Mouse (Mus musculus): ENCODE data around the gene Nek8. TPM values are rescaled to one million over a fixed set of nuclear protein-coding genes. Genes with fewer than 3 reads are reported as not detected.
"Not testable (repeated sequence)": the region's sequence is repeated elsewhere in the genome, so short reads cannot be mapped to it uniquely, and the experiment has no call there.

Gene Nek8
- polyA plus RNA-seq, 1 experiment from 2014 or later, result 12.7 TPM

- H3K4me3 ChIP-seq; H3K9me3 ChIP-seq; ATAC-seq (ENCODE audit: extremely low read depth, insufficient number of reproducible peaks, low FRiP score, low TSS enrichment); H3K9ac ChIP-seq; H3K4me2 ChIP-seq; H3K27me3 ChIP-seq (replicated peaks); H3K27ac ChIP-seq (replicated peaks); H3K36me3 ChIP-seq: not testable (repeated sequence)
- H3K4me1 ChIP-seq, result peaks cover 57% of the 10 kb centered on the region
- WGBS, result 89% methylated on average over 7 of the region's 7 CpGs
Observed at GRCm38 (mm10) chr11:78135314-78135713, 41.2 kb downstream of the Nek8 start.

- Histone ChIP-seq H3K27ac (replicated peaks) (no peak overlapping the region), H3K4me2 (no peak overlapping the region), H3K27me3 (replicated peaks) (no peaks in the 10 kb centered on the region), H3K9ac (no peak overlapping the region), H3K4me3 (no peak overlapping the region), H3K36me3 (peaks cover 9% of the 10 kb centered on the region; the same call in 1 of the 2 replicates), H3K9me3 (no peaks in the 10 kb centered on the region), H3K4me1 (peaks cover 56% of the 10 kb centered on the region)
- no peak for ATAC-seq (ENCODE audit: extremely low read depth, insufficient number of reproducible peaks, low FRiP score, low TSS enrichment)
- 79% methylated on average over 3 of the region's 3 CpGs for WGBS
Observed at GRCm38 (mm10) chr11:78134344-78134743, 42.1 kb downstream of the Nek8 start.

- no peak overlapping the region for H3K4me2 ChIP-seq
- H3K9ac ChIP-seq, result no peak overlapping the region
- no peak overlapping the region for H3K27ac ChIP-seq (replicated peaks)
- 82% methylated on average over 6 of the region's 6 CpGs for WGBS
- H3K4me3 ChIP-seq, result no peak overlapping the region
- peaks cover 57% of the 10 kb centered on the region for H3K4me1 ChIP-seq
- no peak for ATAC-seq (ENCODE audit: extremely low read depth, insufficient number of reproducible peaks, low FRiP score, low TSS enrichment)
- peaks cover 9% of the 10 kb centered on the region; the same call in 1 of the 2 replicates for H3K36me3 ChIP-seq
- H3K9me3 ChIP-seq, result no peaks in the 10 kb centered on the region
- H3K27me3 ChIP-seq (replicated peaks), result no peaks in the 10 kb centered on the region
Observed at GRCm38 (mm10) chr11:78133915-78134314, 42.6 kb downstream of the Nek8 start.

GRCm38 (mm10) chr11:78129458-78129857 is 47.0 kb downstream of the Nek8 start:
- no peak for ATAC-seq (ENCODE audit: extremely low read depth, insufficient number of reproducible peaks, low FRiP score, low TSS enrichment)
- peaks cover 54% of the 10 kb centered on the region for H3K4me1 ChIP-seq
- H3K9ac ChIP-seq, result no peak overlapping the region
- no peak overlapping the region for H3K4me3 ChIP-seq
- H3K4me2 ChIP-seq, result no peak overlapping the region
- 54% methylated on average over 8 of the region's 8 CpGs for WGBS
- no peaks in the 10 kb centered on the region for H3K27me3 ChIP-seq (replicated peaks)
- H3K36me3 ChIP-seq, result peaks cover 9% of the 10 kb centered on the region; the same call in 1 of the 2 replicates
- no peak overlapping the region for H3K27ac ChIP-seq (replicated peaks)
- H3K9me3 ChIP-seq, result no peaks in the 10 kb centered on the region

- no peak for ATAC-seq (ENCODE audit: extremely low read depth, insufficient number of reproducible peaks, low FRiP score, low TSS enrichment)
- Histone ChIP-seq H3K9ac (no peak overlapping the region), H3K36me3 (peaks cover 4% of the 10 kb centered on the region; the same call in 1 of the 2 replicates), H3K9me3 (no peaks in the 10 kb centered on the region), H3K4me3 (no peak overlapping the region), H3K27ac (replicated peaks) (no peak overlapping the region), H3K4me1 (peaks cover 42% of the 10 kb centered on the region), H3K4me2 (no peak overlapping the region), H3K27me3 (replicated peaks) (no peaks in the 10 kb centered on the region)
- 72% methylated on average over 4 of the region's 4 CpGs for WGBS
Observed at GRCm38 (mm10) chr11:78126739-78127138, 49.7 kb downstream of the Nek8 start.

GRCm38 (mm10) chr11:78125691-78126090 is 50.8 kb downstream of the Nek8 start:
- 73% methylated on average over 6 of the region's 6 CpGs for WGBS
- H3K27me3 ChIP-seq (replicated peaks), result no peaks in the 10 kb centered on the region
- no peaks in the 10 kb centered on the region for H3K9me3 ChIP-seq
- ATAC-seq (ENCODE audit: extremely low read depth, insufficient number of reproducible peaks, low FRiP score, low TSS enrichment), result no peak
- no peaks in the 10 kb centered on the region for H3K36me3 ChIP-seq
- H3K9ac ChIP-seq, result no peak overlapping the region
- H3K27ac ChIP-seq (replicated peaks), result 0 out of 2 replicates have a peak overlapping the region, but pooled peaks have one; percentile 28
- no peak overlapping the region for H3K4me2 ChIP-seq
- H3K4me3 ChIP-seq, result no peak overlapping the region
- H3K4me1 ChIP-seq, result peaks cover 52% of the 10 kb centered on the region

GRCm38 (mm10) chr11:78123782-78124181 is 52.7 kb downstream of the Nek8 start:
- Histone ChIP-seq H3K27ac (replicated peaks) (no peak overlapping the region), H3K4me3 (no peak overlapping the region), H3K36me3 (no peaks in the 10 kb centered on the region), H3K9me3 (no peaks in the 10 kb centered on the region), H3K9ac (no peak overlapping the region), H3K4me1 (peaks cover 62% of the 10 kb centered on the region), H3K4me2 (no peak overlapping the region), H3K27me3 (replicated peaks) (no peaks in the 10 kb centered on the region)
- ATAC-seq (ENCODE audit: extremely low read depth, insufficient number of reproducible peaks, low FRiP score, low TSS enrichment), result no peak

GRCm38 (mm10) chr11:78122815-78123214 is 53.7 kb downstream of the Nek8 start:
- no peak overlapping the region for H3K27ac ChIP-seq (replicated peaks)
- H3K36me3 ChIP-seq, result no peaks in the 10 kb centered on the region
- no peaks in the 10 kb centered on the region for H3K27me3 ChIP-seq (replicated peaks)
- H3K4me1 ChIP-seq, result peaks cover 60% of the 10 kb centered on the region
- no peak overlapping the region for H3K4me2 ChIP-seq
- H3K9ac ChIP-seq, result no peak overlapping the region
- H3K4me3 ChIP-seq, result no peak overlapping the region
- ATAC-seq (ENCODE audit: extremely low read depth, insufficient number of reproducible peaks, low FRiP score, low TSS enrichment), result no peak
- WGBS, result 68% methylated on average over 4 of the region's 4 CpGs
- no peaks in the 10 kb centered on the region for H3K9me3 ChIP-seq

- Histone ChIP-seq H3K27me3 (replicated peaks) (no peaks in the 10 kb centered on the region), H3K4me2 (no peak overlapping the region), H3K4me1 (peaks cover 72% of the 10 kb centered on the region), H3K9ac (no peak overlapping the region), H3K4me3 (no peak overlapping the region), H3K9me3 (no peaks in the 10 kb centered on the region), H3K27ac (replicated peaks) (peak overlapping the region; percentile 36), H3K36me3 (no peaks in the 10 kb centered on the region)
- 59% methylated on average over 5 of the region's 5 CpGs for WGBS
- no peak for ATAC-seq (ENCODE audit: extremely low read depth, insufficient number of reproducible peaks, low FRiP score, low TSS enrichment)
Observed at GRCm38 (mm10) chr11:78121176-78121575, 55.3 kb downstream of the Nek8 start.

GRCm38 (mm10) chr11:78119898-78120297 is 56.6 kb downstream of the Nek8 start:
- no peaks in the 10 kb centered on the region for H3K36me3 ChIP-seq
- no peak for ATAC-seq (ENCODE audit: extremely low read depth, insufficient number of reproducible peaks, low FRiP score, low TSS enrichment)
- H3K27me3 ChIP-seq (replicated peaks), result no peaks in the 10 kb centered on the region
- H3K4me2 ChIP-seq, result no peak overlapping the region
- 0 out of 2 replicates have a peak overlapping the region, but pooled peaks have one; percentile 24 for H3K27ac ChIP-seq (replicated peaks)
- peaks cover 72% of the 10 kb centered on the region for H3K4me1 ChIP-seq
- H3K4me3 ChIP-seq, result no peak overlapping the region
- 52% methylated on average over 8 of the region's 8 CpGs for WGBS
- no peaks in the 10 kb centered on the region for H3K9me3 ChIP-seq
- H3K9ac ChIP-seq, result no peak overlapping the region

GRCm38 (mm10) chr11:78118467-78118866 is 58.0 kb downstream of the Nek8 start:
- Histone ChIP-seq H3K9ac (no peak overlapping the region), H3K36me3 (no peaks in the 10 kb centered on the region), H3K4me2 (no peak overlapping the region), H3K27ac (replicated peaks) (no peak overlapping the region), H3K9me3 (no peaks in the 10 kb centered on the region), H3K27me3 (replicated peaks) (no peaks in the 10 kb centered on the region), H3K4me1 (peaks cover 80% of the 10 kb centered on the region), H3K4me3 (no peak overlapping the region)
- ATAC-seq (ENCODE audit: extremely low read depth, insufficient number of reproducible peaks, low FRiP score, low TSS enrichment), result no peak

GRCm38 (mm10) chr11:78116146-78116410 is 60.4 kb downstream of the Nek8 start:
- Histone ChIP-seq H3K27ac (replicated peaks) (peak overlapping the region; percentile 84), H3K9me3 (no peaks in the 10 kb centered on the region), H3K4me3 (peak overlapping the region; percentile 81), H3K27me3 (replicated peaks) (no peaks in the 10 kb centered on the region), H3K9ac (peak overlapping the region; percentile 91), H3K4me1 (peaks cover 69% of the 10 kb centered on the region), H3K36me3 (no peaks in the 10 kb centered on the region), H3K4me2 (peak overlapping the region; percentile 71)
- WGBS, result 11% methylated on average over 5 of the region's 5 CpGs
- ATAC-seq (ENCODE audit: extremely low read depth, insufficient number of reproducible peaks, low FRiP score, low TSS enrichment), result no peak

Data from heart, embryonic 13.5 days (tissue).